Mouse (Mus musculus): Measurements from ENCODE around the gene St7.

GRCm38 (mm10) chr6:17727891-17728790 is 35.4 kb downstream of the St7 start:
- TF ChIP-seq CTCF (IDR thresholded peaks at IDR 0.05; ENCODE audit: borderline replicate concordance, control insufficient read depth, extremely low read depth, insufficient read depth, low read length, poor library complexity): no peak
- TF ChIP-seq POLR2A (IDR thresholded peaks at IDR 0.05; ENCODE audit: control insufficient read depth, extremely low read depth, insufficient read depth, low read length, poor library complexity): no peak
